Mouse (Mus musculus) cerebellum, adult 2 months (tissue): Measurements from ENCODE around the gene Zfp989.

Experiments used
- CTCF ChIP-seq: fragments of 200-500 bp; IDR thresholded peaks from 2 replicates; pipeline ENCODE4 v1.5.1; 2011; ENCODE audit warnings: low read depth, mild to moderate bottlenecking, control low read depth, low read length, moderate library complexity, borderline replicate concordance; ENCODE audit not compliant: insufficient read depth
- POLR2A ChIP-seq: fragments of 200-500 bp; IDR thresholded peaks from 2 replicates; pipeline ENCODE4 v1.6.1; 2011; ENCODE audit warnings: low read length, control low read depth, borderline replicate concordance; ENCODE audit not compliant: insufficient read depth

GRCm38 (mm10) chr4:146932311-146933082, 39.3 kb upstream of the Zfp989 start:
- TF ChIP-seq CTCF, result no peak
- TF ChIP-seq POLR2A, result no peak
